Mouse (Mus musculus): ENCODE data around the gene 4930455H04Rik.

DNA sequence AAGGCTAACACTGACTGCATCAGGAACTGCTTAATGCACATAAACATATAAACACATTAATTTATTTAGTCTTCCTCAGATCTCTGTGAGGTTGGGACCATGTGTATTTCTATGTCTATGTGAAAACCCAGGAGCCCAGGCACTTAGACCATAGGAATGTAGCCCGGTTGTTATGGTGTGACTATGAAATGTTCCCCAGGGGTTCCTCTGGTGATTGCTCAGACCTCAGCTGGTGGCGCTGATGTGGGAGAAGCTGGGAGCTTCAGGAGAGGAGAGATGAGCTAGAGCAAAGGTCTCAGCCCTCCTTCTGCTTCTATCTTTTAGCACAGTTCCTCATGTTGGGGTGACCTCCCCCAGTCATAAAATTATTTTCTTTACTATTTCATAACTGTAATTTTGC, 7.7 kb upstream of the 4930455H04Rik start:
- no peak for TF ChIP-seq POLR2A (IDR thresholded peaks at IDR 0.05; ENCODE audit: low read depth, low read length)
- TF ChIP-seq CTCF (IDR thresholded peaks at IDR 0.05; ENCODE audit: extremely low read depth, insufficient read depth, insufficient read length, insufficient replicate concordance), result no peak

Data from spleen, adult 2 months (tissue).